Mouse (Mus musculus) CH12.LX (cell line): Measurements from ENCODE around the gene Sbf2. TPM values are rescaled to one million over a fixed set of nuclear protein-coding genes. Genes with fewer than 3 reads are reported as not detected.

Experiments
- DNase-seq: peaks from one replicate; pipeline ENCODE4 v3.0.0-alpha.2; 2013; ENCODE audit errors: extremely low read depth
- H3K27ac ChIP-seq: 2 replicates; pipeline ENCODE4 v1.5.1; 2012; ENCODE audit warnings: low read depth, mild to moderate bottlenecking, control low read depth, moderate library complexity; ENCODE audit not compliant: insufficient read depth
- H3K27me3 ChIP-seq: replicated peaks from 2 replicates; pipeline ENCODE3; 2012; ENCODE audit warnings: inconsistent platforms
- H3K36me3 ChIP-seq, 2 experiments: replicated peaks in 1 of 2; 2 replicates each; pipeline versions ENCODE3 to v1.6.1; 2012; ENCODE audit warnings: inconsistent platforms in 1 of 2, low read length in 1 of 2, mild to moderate bottlenecking in 1 of 2, mixed read lengths in 1 of 2, moderate library complexity in 1 of 2; ENCODE audit not compliant: control insufficient read depth in 1 of 2, insufficient read depth in 1 of 2
- H3K4me1 ChIP-seq, 2 experiments: 2 replicates each; pipeline ENCODE4 v1.6.1; 2012; ENCODE audit warnings: inconsistent platforms in 1 of 2, moderate library complexity in 1 of 2; ENCODE audit not compliant: insufficient read depth in 2 of 2, control insufficient read depth in 1 of 2
- H3K4me2 ChIP-seq: 2 replicates; pipeline ENCODE4 v1.6.1; 2012; ENCODE audit warnings: low read depth, mild to moderate bottlenecking, control low read depth; ENCODE audit not compliant: poor library complexity, insufficient read depth, severe bottlenecking
- H3K4me3 ChIP-seq, 3 experiments: fragments of 150-350 bp in 1 of 3; sonication (generic) in 1 of 3; replicated peaks in 1 of 3; 2 replicates each; pipeline versions ENCODE3 to v1.5.1; 2011 to 2012; ENCODE audit warnings: low read depth in 2 of 3, low read length in 2 of 3, mild to moderate bottlenecking in 2 of 3, moderate library complexity in 2 of 3, control low read depth in 1 of 3, improper control_type of control experiment in 1 of 3, inconsistent platforms in 1 of 3, mixed read lengths in 1 of 3; ENCODE audit not compliant: poor library complexity in 1 of 3
- H3K79me2 ChIP-seq: replicated peaks from 2 replicates; pipeline ENCODE4 v1.6.1; 2012; ENCODE audit warnings: mild to moderate bottlenecking, moderate library complexity; ENCODE audit not compliant: control insufficient read depth, poor library complexity, insufficient read depth, severe bottlenecking; ENCODE audit errors: extremely low read depth
- H3K9ac ChIP-seq: 2 replicates; pipeline ENCODE4 v1.6.1; 2012; ENCODE audit warnings: low read depth, mild to moderate bottlenecking, control low read depth, moderate library complexity; ENCODE audit not compliant: insufficient read depth
- H3K9me3 ChIP-seq: replicated peaks from 2 replicates; pipeline ENCODE3; 2012; ENCODE audit warnings: low read length, inconsistent platforms, mixed read lengths
- BHLHE40 ChIP-seq: IDR thresholded peaks from 2 replicates; pipeline ENCODE4 v1.6.1; 2011; ENCODE audit warnings: mild to moderate bottlenecking, low read depth, low read length, improper control_type of control experiment
- CHD1 ChIP-seq: IDR thresholded peaks from 2 replicates; pipeline ENCODE4 v1.6.1; 2012; ENCODE audit warnings: low read depth, low read length, improper control_type of control experiment, inconsistent platforms
- CTCF ChIP-seq, 2 experiments: IDR thresholded peaks in 1 of 2; conservative IDR thresholded peaks in 1 of 2; 2 replicates each; pipeline ENCODE4 v1.5.1; 2011 to 2012; ENCODE audit warnings: low read depth in 2 of 2, low read length in 2 of 2, improper control_type of control experiment in 1 of 2, inconsistent platforms in 1 of 2, mild to moderate bottlenecking in 1 of 2, moderate library complexity in 1 of 2
- ELF1 ChIP-seq: IDR thresholded peaks from 2 replicates; pipeline ENCODE4 v1.6.1; 2014; ENCODE audit warnings: low read depth, mild to moderate bottlenecking, inconsistent platforms, low read length, improper control_type of control experiment
- ETS1 ChIP-seq: conservative IDR thresholded peaks from 2 replicates; pipeline ENCODE4 v1.6.1; 2012; ENCODE audit warnings: low read depth, mild to moderate bottlenecking, inconsistent platforms, low read length, improper control_type of control experiment, moderate library complexity
- GABPA ChIP-seq: IDR thresholded peaks from 2 replicates; pipeline ENCODE4 v1.6.1; 2012; ENCODE audit warnings: low read depth, low read length, improper control_type of control experiment, inconsistent platforms; ENCODE audit not compliant: insufficient replicate concordance
- HCFC1 ChIP-seq: IDR thresholded peaks from 2 replicates; pipeline ENCODE4 v1.6.1; 2012; ENCODE audit warnings: low read depth, mild to moderate bottlenecking, inconsistent platforms, low read length, improper control_type of control experiment
- IRF4 ChIP-seq: IDR thresholded peaks from 2 replicates; pipeline ENCODE4 v1.6.1; 2014; ENCODE audit warnings: low read depth, mild to moderate bottlenecking, inconsistent platforms, low read length, improper control_type of control experiment
- JUN ChIP-seq: IDR thresholded peaks from 2 replicates; pipeline ENCODE4 v1.6.1; 2011; ENCODE audit warnings: low read depth, mild to moderate bottlenecking, low read length, improper control_type of control experiment, moderate library complexity; ENCODE audit not compliant: insufficient read depth
- MAX ChIP-seq: IDR thresholded peaks from 2 replicates; pipeline ENCODE4 v1.6.1; 2011; ENCODE audit warnings: low read length, improper control_type of control experiment
- MAZ ChIP-seq: IDR thresholded peaks from 2 replicates; pipeline ENCODE4 v1.6.1; 2012; ENCODE audit warnings: low read depth, mild to moderate bottlenecking, inconsistent platforms, low read length, improper control_type of control experiment, moderate library complexity
- MEF2A ChIP-seq: IDR thresholded peaks from 2 replicates; pipeline ENCODE4 v1.6.1; 2014; ENCODE audit warnings: low read depth, mild to moderate bottlenecking, inconsistent platforms, low read length, improper control_type of control experiment, borderline replicate concordance
- MXI1 ChIP-seq: IDR thresholded peaks from 2 replicates; pipeline ENCODE4 v1.6.1; 2011; ENCODE audit warnings: mild to moderate bottlenecking, low read depth, low read length, improper control_type of control experiment
- MYC ChIP-seq: IDR thresholded peaks from 2 replicates; pipeline ENCODE4 v1.6.1; 2011; ENCODE audit warnings: low read depth, mild to moderate bottlenecking, improper control_type of control experiment, low read length
- NELFE ChIP-seq: IDR thresholded peaks from 2 replicates; pipeline ENCODE4 v1.6.1; 2011; ENCODE audit warnings: low read depth, low read length, improper control_type of control experiment
- PAX5 ChIP-seq: IDR thresholded peaks from 2 replicates; pipeline ENCODE4 v1.6.1; 2012; ENCODE audit warnings: low read length, inconsistent platforms, mixed read lengths
- RAD21 ChIP-seq: IDR thresholded peaks from 2 replicates; pipeline ENCODE4 v1.6.1; 2011; ENCODE audit warnings: low read depth, mild to moderate bottlenecking, low read length, improper control_type of control experiment, moderate library complexity
- SIN3A ChIP-seq: IDR thresholded peaks from 2 replicates; pipeline ENCODE4 v1.6.1; 2012; ENCODE audit warnings: low read length, improper control_type of control experiment, inconsistent platforms
- SMC3 ChIP-seq: IDR thresholded peaks from 2 replicates; pipeline ENCODE4 v1.6.1; 2011; ENCODE audit warnings: low read depth, low read length, improper control_type of control experiment
- TBP ChIP-seq: conservative IDR thresholded peaks from 2 replicates; pipeline ENCODE4 v1.6.1; 2011; ENCODE audit warnings: low read depth, low read length, improper control_type of control experiment
- UBTF ChIP-seq: IDR thresholded peaks from 2 replicates; pipeline ENCODE4 v1.6.1; 2012; ENCODE audit warnings: low read depth, mild to moderate bottlenecking, inconsistent platforms, low read length, improper control_type of control experiment, moderate library complexity
- USF1 ChIP-seq: IDR thresholded peaks from 2 replicates; pipeline ENCODE4 v1.6.1; 2014; ENCODE audit warnings: low read depth, mild to moderate bottlenecking, inconsistent platforms, low read length, improper control_type of control experiment
- USF2 ChIP-seq: conservative IDR thresholded peaks from 2 replicates; pipeline ENCODE4 v1.6.1; 2011; ENCODE audit warnings: low read depth, low read length, improper control_type of control experiment
- ZC3H11A ChIP-seq: IDR thresholded peaks from 2 replicates; pipeline ENCODE4 v1.6.1; 2012; ENCODE audit warnings: low read depth, mild to moderate bottlenecking, inconsistent platforms, low read length, improper control_type of control experiment
- ZKSCAN1 ChIP-seq: IDR thresholded peaks from 2 replicates; pipeline ENCODE4 v1.6.1; 2012; ENCODE audit warnings: low read depth, inconsistent platforms, low read length, improper control_type of control experiment, borderline replicate concordance
- ZMIZ1 ChIP-seq: IDR thresholded peaks from 2 replicates; pipeline ENCODE4 v1.6.1; 2012; ENCODE audit warnings: low read depth, mild to moderate bottlenecking, inconsistent platforms, low read length, improper control_type of control experiment
- ZNF384 ChIP-seq: IDR thresholded peaks from 2 replicates; pipeline ENCODE4 v1.6.1; 2012; ENCODE audit warnings: low read depth, low read length, improper control_type of control experiment, inconsistent platforms
- dilution Hi-C: fragments of 300-500 bp; cut with MboI; formaldehyde crosslinking; loops from 2 replicates; pipeline ENCODE4 v1.14.3; 2020; ENCODE audit warnings: low sequenced_read_pairs; ENCODE audit not compliant: extremely low pct_unique_long_range_greater_than_20kb, extremely low pct_ligation_motif_present
- in situ Hi-C: fragments of 300-500 bp; cut with MboI; formaldehyde crosslinking; loops from 3 replicates; pipeline ENCODE4 v1.14.3; 2019; ENCODE audit warnings: low sequenced_read_pairs, low pct_ligation_motif_present, low pct_unique_long_range_greater_than_20kb, mixed read lengths
- polyA plus RNA-seq: library from polyadenylated mRNA; unstranded; fragments of >175 nt; gene quantifications from 2 replicates; pipeline ENCODE4 v1.2.1, GENCODE M21; 2012; ENCODE audit warnings: low read depth; ENCODE audit not compliant: insufficient read length
- total RNA-seq, 2 experiments: library from RNA; depleted of rRNA; stranded (reverse); fragments of 300-350 nt in 1 of 2; fragments of >200 nt in 1 of 2; gene quantifications; 2 replicates each; pipeline ENCODE4 v1.2.3; 2012 to 2014

The Sbf2 gene
- total and polyA plus RNA-seq, 3 experiments = 9.5 to 21.5 (median 11.4) TPM

- TF ChIP-seq SMC3 (peak; percentile 37; the same call in 1 of the 2 replicates), MAZ (no peak), TBP (no peak), ZNF384 (no peak), ZC3H11A (no peak), JUN (no peak), CHD1 (no peak), MAX (no peak), NELFE (no peak), GABPA (no peak), ELF1 (0 out of 2 replicates have a peak, but pooled peaks have one; percentile 38)
- TF ChIP-seq, all 38 proteins: peak for 6
Measured at GRCm38 (mm10) chr7:110272434-110272833, 342.3 kb downstream of the Sbf2 start (continued).

- TF ChIP-seq MYC (no peak), HCFC1 (no peak), SMC3 (no peak), USF2 (no peak), JUN (no peak), ELF1 (no peak)
- peaks cover 81 to 97% of the 10 kb centered on the region in 2 experiments for H3K36me3 ChIP-seq
Measured at GRCm38 (mm10) chr7:110271814-110272213, 342.9 kb downstream of the Sbf2 start.

GRCm38 (mm10) chr7:110270455-110270854 lies 344.3 kb downstream of the Sbf2 start:
- dilution Hi-C loops = no loop called here
- no peak overlapping the region for H3K9ac ChIP-seq
- no peaks in the 10 kb centered on the region for H3K27me3 ChIP-seq
- peaks cover 70 to 94% of the 10 kb centered on the region in 2 experiments for H3K36me3 ChIP-seq
- H3K9me3 ChIP-seq = no peaks in the 10 kb centered on the region
- peaks cover 50% of the 10 kb centered on the region for H3K79me2 ChIP-seq
- H3K4me1 ChIP-seq = peaks cover 39 to 96% of the 10 kb centered on the region in 2 experiments
- in situ Hi-C loops = no loop called here
- peak overlapping the region; percentile 88 for H3K27ac ChIP-seq
- no peak overlapping the region for H3K4me2 ChIP-seq
- H3K4me3 ChIP-seq = no peak overlapping the region
- peak; percentile 80 for DNase-seq
- TF ChIP-seq CHD1 (no peak), RAD21 (no peak; the same call in 1 of the 2 replicates), ELF1 (no peak), USF2 (no peak), HCFC1 (peak; percentile 44; the same call in 1 of the 2 replicates), BHLHE40 (peak; percentile 58), ZNF384 (peak; percentile 76), UBTF (no peak), ZKSCAN1 (no peak), SMC3 (no peak), MAZ (no peak), ETS1 (peak; percentile 68), MEF2A (peak; percentile 67; the same call in 1 of the 2 replicates), TBP (no peak), ZMIZ1 (no peak), USF1 (no peak), PAX5 (no peak), IRF4 (peak; percentile 37; the same call in 1 of the 2 replicates), GABPA (no peak), MXI1 (no peak), ZC3H11A (no peak), NELFE (no peak), CTCF (conservative IDR thresholded peaks at IDR 0.05 in 1 of 2, IDR thresholded peaks at IDR 0.05 in 1 of 2; ENCODE audit: low read depth in 2 of 2, low read length in 2 of 2) (no peak), MAX (no peak; the same call in 1 of the 2 replicates), SIN3A (peak; percentile 54; the same call in 1 of the 2 replicates)

More at GRCm38 (mm10) chr7:110271814-110272213, 342.9 kb downstream of the Sbf2 start:
- Histone ChIP-seq H3K27ac (peak overlapping the region; percentile 54), H3K79me2 (peaks cover 43% of the 10 kb centered on the region), H3K4me1 (peaks cover 39 to 95% of the 10 kb centered on the region in 2 experiments), H3K9ac (no peak overlapping the region), H3K9me3 (no peaks in the 10 kb centered on the region), H3K27me3 (no peaks in the 10 kb centered on the region), H3K4me2 (no peak overlapping the region), H3K4me3 (no peak overlapping the region)
- dilution Hi-C loops = no loop called here
- in situ Hi-C loops = no loop called here
- DNase-seq = no peak
